Mouse (Mus musculus) hindbrain, postnatal 0 days (tissue): ENCODE results near the gene Tmem203. TPM values are rescaled to one million over a fixed set of nuclear protein-coding genes. Genes with fewer than 3 reads are reported as not detected.

Experiments
- ATAC-seq: fragments of 200-750 bp; cut with Nextera tagmentation; 2 replicates; pipeline ENCODE4 v1.8.0; 2017; ENCODE audit warnings: mild to moderate bottlenecking, moderate TSS enrichment, moderate library complexity
- DNase-seq: peaks from one replicate; pipeline ENCODE4 v3.0.0-alpha.2; 2015; ENCODE audit warnings: low spot score
- H3K27ac ChIP-seq: fragments of 300-500 bp; sonication (generic); 2 replicates; pipeline ENCODE4 v1.5.1; 2014; ENCODE audit warnings: mild to moderate bottlenecking
- H3K27me3 ChIP-seq: fragments of 300-500 bp; sonication (generic); 2 replicates; pipeline ENCODE4 v1.6.1; 2014; ENCODE audit warnings: low read length, mixed read lengths; ENCODE audit not compliant: insufficient read depth
- H3K36me3 ChIP-seq: fragments of 300-500 bp; sonication (generic); 2 replicates; pipeline ENCODE4 v1.6.1; 2014; ENCODE audit warnings: low read length, mixed read lengths; ENCODE audit not compliant: insufficient read depth
- H3K4me1 ChIP-seq: fragments of 300-500 bp; sonication (generic); 2 replicates; pipeline ENCODE4 v1.6.1; 2014; ENCODE audit warnings: antibody characterized with exemption, low read length, mixed read lengths; ENCODE audit not compliant: insufficient read depth
- H3K4me2 ChIP-seq: fragments of 300-500 bp; sonication (generic); 2 replicates; pipeline ENCODE4 v1.6.1; 2014; ENCODE audit warnings: low read depth, mild to moderate bottlenecking, low read length, moderate library complexity, mixed read lengths
- H3K4me3 ChIP-seq: fragments of 300-500 bp; sonication (generic); 2 replicates; pipeline ENCODE4 v1.5.1; 2014; ENCODE audit warnings: low read length
- H3K9ac ChIP-seq: fragments of 300-500 bp; sonication (generic); replicated peaks from 2 replicates; pipeline ENCODE4 v1.6.1; 2014; ENCODE audit warnings: mild to moderate bottlenecking, low read length, moderate library complexity, mixed read lengths
- H3K9me3 ChIP-seq: fragments of 300-500 bp; sonication (generic); 2 replicates; pipeline ENCODE4 v1.6.1; 2016; ENCODE audit warnings: low read length, mixed read lengths
- CTCF ChIP-seq: IDR thresholded peaks from 2 replicates; pipeline ENCODE4 v1.5.1; 2016; ENCODE audit warnings: antibody characterized with exemption, control low read depth, low read depth
- WGBS: fragments of 180-500 bp; shearing (Covaris S2); extraction: QIAGEN DNeasy Blood & Tissue Kit; methylation state at CpG from one replicate; pipeline ENCODE4 v1.1.7; 2014; 5-methylcytosine and 5-hydroxymethylcytosine counted together
- polyA plus RNA-seq: library from polyadenylated mRNA; unstranded; fragments of >200 nt; fragmentation: Nextera tagmentation; extraction: Ambion mirVana; gene quantifications from 2 replicates; pipeline ENCODE4 v1.2.1, GENCODE M21; 2015
- total RNA-seq: library from RNA; depleted of rRNA; stranded (reverse); fragments of >200 nt; gene quantifications from 2 replicates; pipeline ENCODE4 v1.2.3, GENCODE M21; 2014

The Tmem203 gene
- total and polyA plus RNA-seq, 2 experiments from 2014 or later = 26.7 to 56.2 TPM

- no peak overlapping the region for H3K4me2 ChIP-seq
- H3K9ac ChIP-seq = no peak overlapping the region
- no peak overlapping the region for H3K27ac ChIP-seq
- H3K4me3 ChIP-seq = no peak overlapping the region
- TF ChIP-seq CTCF = peak; percentile 91
- WGBS = 0% methylated on average over 1 of the region's 1 CpGs
- peaks cover 17% of the 10 kb centered on the region; the same call in 1 of the 2 replicates for H3K27me3 ChIP-seq
- no peaks in the 10 kb centered on the region for H3K9me3 ChIP-seq
- DNase-seq (peak; percentile 77), ATAC-seq (no peak)
- H3K36me3 ChIP-seq = peaks cover 18% of the 10 kb centered on the region
- H3K4me1 ChIP-seq = 0 out of 2 replicates have a peak, but pooled peaks cover 30% of the 10 kb centered on the region
These were observed 37.6 kb downstream of the Tmem203 start for GRCm38 (mm10) chr2:25292856-25293255.

- H3K4me2 ChIP-seq = no peak overlapping the region
- 69% methylated on average over 9 of the region's 9 CpGs for WGBS
- no peak for TF ChIP-seq CTCF
- no peak for DNase-seq
- no peak for ATAC-seq
- H3K9me3 ChIP-seq = no peaks in the 10 kb centered on the region
- H3K9ac ChIP-seq = no peak overlapping the region; the same call in 1 of the 2 replicates
- peaks cover 17% of the 10 kb centered on the region; the same call in 1 of the 2 replicates for H3K27me3 ChIP-seq
- 0 out of 2 replicates have a peak, but pooled peaks cover 26% of the 10 kb centered on the region for H3K4me1 ChIP-seq
- H3K4me3 ChIP-seq = no peak overlapping the region
- H3K36me3 ChIP-seq = peaks cover 22% of the 10 kb centered on the region
- H3K27ac ChIP-seq = no peak overlapping the region
These were observed 38.5 kb downstream of the Tmem203 start for GRCm38 (mm10) chr2:25293706-25294105.

- Histone ChIP-seq H3K27me3 (peaks cover 11% of the 10 kb centered on the region; the same call in 1 of the 2 replicates), H3K9me3 (no peaks in the 10 kb centered on the region), H3K4me1 (0 out of 2 replicates have a peak, but pooled peaks cover 5% of the 10 kb centered on the region), H3K36me3 (peaks cover 23% of the 10 kb centered on the region), H3K4me2 (no peak overlapping the region), H3K4me3 (no peak overlapping the region), H3K9ac (no peak overlapping the region), H3K27ac (no peak overlapping the region)
- DNase-seq (no peak), ATAC-seq (no peak)
- WGBS = 84% methylated on average over 8 of the region's 8 CpGs
- TF ChIP-seq CTCF = no peak
These were observed 41.9 kb downstream of the Tmem203 start for GRCm38 (mm10) chr2:25297093-25297492.

- ATAC-seq = no peak
- no peak overlapping the region for H3K4me3 ChIP-seq
- no peak overlapping the region for H3K27ac ChIP-seq
- peaks cover 25% of the 10 kb centered on the region for H3K36me3 ChIP-seq
- H3K27me3 ChIP-seq = peaks cover 2% of the 10 kb centered on the region; the same call in 1 of the 2 replicates
- no peak overlapping the region for H3K9ac ChIP-seq
- TF ChIP-seq CTCF = no peak
- H3K4me2 ChIP-seq = no peak overlapping the region
- DNase-seq = no peak
- no peaks in the 10 kb centered on the region for H3K4me1 ChIP-seq
- H3K9me3 ChIP-seq = no peaks in the 10 kb centered on the region
- 81% methylated on average over 10 of the region's 10 CpGs for WGBS
These were observed 42.8 kb downstream of the Tmem203 start for GRCm38 (mm10) chr2:25298046-25298445.

- ATAC-seq (no peak), DNase-seq (no peak)
- peaks cover 6% of the 10 kb centered on the region; the same call in 1 of the 2 replicates for H3K4me1 ChIP-seq
- no peak for TF ChIP-seq CTCF
- 72% methylated on average over 3 of the region's 3 CpGs for WGBS
- H3K36me3 ChIP-seq = peaks cover 4% of the 10 kb centered on the region
- H3K4me3 ChIP-seq = no peak overlapping the region
- H3K27me3 ChIP-seq = no peaks in the 10 kb centered on the region
- no peak overlapping the region for H3K27ac ChIP-seq
- no peak overlapping the region for H3K9ac ChIP-seq
- H3K9me3 ChIP-seq = no peaks in the 10 kb centered on the region
- no peak overlapping the region for H3K4me2 ChIP-seq
These were observed 48.2 kb downstream of the Tmem203 start for GRCm38 (mm10) chr2:25303452-25303851.

- Histone ChIP-seq H3K9me3 (no peaks in the 10 kb centered on the region), H3K9ac (no peak overlapping the region), H3K4me3 (peak overlapping the region; percentile 35; the same call in 1 of the 2 replicates), H3K27ac (0 out of 2 replicates have a peak overlapping the region, but pooled peaks have one; percentile 54), H3K4me1 (peaks cover 6% of the 10 kb centered on the region; the same call in 1 of the 2 replicates), H3K27me3 (no peaks in the 10 kb centered on the region), H3K36me3 (peaks cover 7% of the 10 kb centered on the region), H3K4me2 (peak overlapping the region; percentile 65)
- WGBS = 61% methylated on average over 7 of the region's 7 CpGs
- peak; percentile 39; the same call in 1 of the 2 replicates for ATAC-seq
- no peak for TF ChIP-seq CTCF
- peak; percentile 45 for DNase-seq
These were observed 48.9 kb downstream of the Tmem203 start for GRCm38 (mm10) chr2:25303931-25304656.
